Mouse (Mus musculus): Measurements from ENCODE around the gene Fam160a1.

GRCm38 (mm10) chr3:85635591-85635990 lies 181.5 kb downstream of the Fam160a1 start:
- TF ChIP-seq CEBPB (IDR thresholded peaks at IDR 0.05; ENCODE audit: low read depth) (no peak), MYOD1 (IDR thresholded peaks at IDR 0.05; ENCODE audit: control insufficient read depth, insufficient read length, low read depth) (no peak), CTCF (IDR thresholded peaks at IDR 0.05; ENCODE audit: control insufficient read depth, insufficient read depth, insufficient read length) (no peak), MYOG (IDR thresholded peaks at IDR 0.05; ENCODE audit: control insufficient read depth, extremely low read depth, insufficient read length) (no peak), USF1 (IDR thresholded peaks at IDR 0.05; ENCODE audit: low read depth) (no peak), MAX (IDR thresholded peaks at IDR 0.05) (no peak), FOSL1 (IDR thresholded peaks at IDR 0.05; ENCODE audit: insufficient read depth, low read length, poor library complexity, severe bottlenecking) (no peak)

All from C2C12 (cell line).